Mouse (Mus musculus) kidney, adult 2 months (tissue): ENCODE data around the gene Taf3.

Experiments used
- CTCF ChIP-seq: fragments of 200-500 bp; conservative IDR thresholded peaks from 2 replicates; pipeline ENCODE4 v1.5.1; 2011; ENCODE audit warnings: low read depth, mild to moderate bottlenecking, control low read depth, low read length, moderate library complexity, mixed read lengths; ENCODE audit not compliant: insufficient read depth, insufficient read length
- POLR2A ChIP-seq: fragments of 200-500 bp; IDR thresholded peaks from one replicate; pipeline ENCODE4 v1.6.1; 2011; ENCODE audit warnings: low read depth, low read length, control low read depth

- no peak for TF ChIP-seq CTCF
- TF ChIP-seq POLR2A = no peak
Observed at GRCm38 (mm10) chr2:9918691-9919471, 129.5 kb downstream of the Taf3 start.
